Mouse (Mus musculus): ENCODE data around the gene Wdr27. TPM values are rescaled to one million over a fixed set of nuclear protein-coding genes. Genes with fewer than 3 reads are reported as not detected.

Wdr27 gene
- total RNA-seq, 1 experiment from 2014 or later, result not detected

- no peak for ATAC-seq (replicated peaks; ENCODE audit: low read depth, poor library complexity, severe bottlenecking)
Measured at GRCm38 (mm10) chr17:14847709-14848108, 95.2 kb downstream of the Wdr27 start.

- no peak for ATAC-seq (replicated peaks; ENCODE audit: low read depth, poor library complexity, severe bottlenecking)
Measured at GRCm38 (mm10) chr17:14846880-14847279, 96.1 kb downstream of the Wdr27 start.

GRCm38 (mm10) chr17:14826715-14827295 is 116.2 kb downstream of the Wdr27 start:
- ATAC-seq (replicated peaks; ENCODE audit: low read depth, poor library complexity, severe bottlenecking), result peak; percentile 86

GRCm38 (mm10) chr17:14824938-14825337 is 118.0 kb downstream of the Wdr27 start:
- ATAC-seq (replicated peaks; ENCODE audit: low read depth, poor library complexity, severe bottlenecking), result no peak

- ATAC-seq (replicated peaks; ENCODE audit: low read depth, poor library complexity, severe bottlenecking), result no peak
Measured at GRCm38 (mm10) chr17:14817975-14818374, 125.0 kb downstream of the Wdr27 start.

- no peak for ATAC-seq (replicated peaks; ENCODE audit: low read depth, poor library complexity, severe bottlenecking)
Measured at GRCm38 (mm10) chr17:14816107-14816506, 126.9 kb downstream of the Wdr27 start.

- ATAC-seq (replicated peaks; ENCODE audit: low read depth, poor library complexity, severe bottlenecking), result peak; percentile 87
Measured at GRCm38 (mm10) chr17:14815304-14815703, 127.7 kb downstream of the Wdr27 start.

GRCm38 (mm10) chr17:14812631-14813030 is 130.3 kb downstream of the Wdr27 start:
- no peak for ATAC-seq (replicated peaks; ENCODE audit: low read depth, poor library complexity, severe bottlenecking)

GRCm38 (mm10) chr17:14812033-14812432 is 130.9 kb downstream of the Wdr27 start:
- no peak for ATAC-seq (replicated peaks; ENCODE audit: low read depth, poor library complexity, severe bottlenecking)

- no peak for ATAC-seq (replicated peaks; ENCODE audit: low read depth, poor library complexity, severe bottlenecking)
Measured at GRCm38 (mm10) chr17:14806808-14807207, 136.2 kb downstream of the Wdr27 start.

- no peak for ATAC-seq (replicated peaks; ENCODE audit: low read depth, poor library complexity, severe bottlenecking)
Measured at GRCm38 (mm10) chr17:14799243-14799642, 143.7 kb downstream of the Wdr27 start.

- ATAC-seq (replicated peaks; ENCODE audit: low read depth, poor library complexity, severe bottlenecking), result no peak
Measured at GRCm38 (mm10) chr17:14795074-14795473, 147.9 kb downstream of the Wdr27 start.

GRCm38 (mm10) chr17:14779356-14779755 is 163.6 kb downstream of the Wdr27 start:
- no peak for ATAC-seq (replicated peaks; ENCODE audit: low read depth, poor library complexity, severe bottlenecking)

GRCm38 (mm10) chr17:14771339-14771738 is 171.6 kb downstream of the Wdr27 start:
- no peak for ATAC-seq (replicated peaks; ENCODE audit: low read depth, poor library complexity, severe bottlenecking)

GRCm38 (mm10) chr17:14770377-14770776 is 172.6 kb downstream of the Wdr27 start:
- ATAC-seq (replicated peaks; ENCODE audit: low read depth, poor library complexity, severe bottlenecking), result no peak

Other genes with a start within 250 kb of the Wdr27 start
- 1.0 and 1.7 TPM in 2 replicates for gene Thbs2, start 248.9 kb downstream of the Wdr27 start, total RNA-seq (2017)
- 7.7 and 8.0 TPM in 2 replicates for gene 1600012H06Rik, start within 50 bp of the Wdr27 start, total RNA-seq (2017)
- gene Phf10, start 18.1 kb upstream of the Wdr27 start, total RNA-seq (2017), result 105 and 124 TPM in 2 replicates
- gene 9030025P20Rik, start 35.3 kb upstream of the Wdr27 start, total RNA-seq (2017), result 8.2 and 9.0 TPM in 2 replicates
- gene Gm3417, start 35.6 kb upstream of the Wdr27 start, total RNA-seq (2017), result 2.6 TPM in 1 of 2 replicates, not detected in the other
- 0.39 and 2.5 TPM in 2 replicates for gene Gm3435, start 67.0 kb upstream of the Wdr27 start, total RNA-seq (2017)
- 24.0 and 48.0 TPM in 2 replicates for gene Ermard, start 98.0 kb upstream of the Wdr27 start, total RNA-seq (2017)
- gene Tcte3, start 98.3 kb upstream of the Wdr27 start, total RNA-seq (2017), result 1.4 and 7.8 TPM in 2 replicates
- 6.8 and 11.6 TPM in 2 replicates for gene Gm3448, start 98.4 kb upstream of the Wdr27 start, total RNA-seq (2017)

Measured in common myeloid progenitor, adult 5-6 weeks (primary cell).